Mouse (Mus musculus) liver, adult 2 months (tissue): ENCODE data around the gene Fndc7. TPM values are rescaled to one million over a fixed set of nuclear protein-coding genes. Genes with fewer than 3 reads are reported as not detected.

Experiments
- DNase-seq: peaks from one replicate; pipeline ENCODE4 v3.0.0-alpha.2; 2011; ENCODE audit warnings: low read depth, low spot score; ENCODE audit errors: extremely low read depth
- H3K27ac ChIP-seq: fragments of 200-500 bp; replicated peaks from 2 replicates; pipeline ENCODE4 v1.5.1; 2012; ENCODE audit warnings: low read depth, mild to moderate bottlenecking, control low read depth, inconsistent platforms, low read length; ENCODE audit not compliant: insufficient read depth
- H3K27me3 ChIP-seq: fragments of 200-500 bp; 2 replicates; pipeline ENCODE4 v1.6.1; 2012; ENCODE audit warnings: mild to moderate bottlenecking, moderate library complexity, low read length, inconsistent platforms; ENCODE audit not compliant: control insufficient read depth, insufficient read depth
- H3K36me3 ChIP-seq: fragments of 200-500 bp; 2 replicates; pipeline ENCODE4 v1.6.1; 2012; ENCODE audit warnings: low read length, inconsistent platforms; ENCODE audit not compliant: control insufficient read depth, insufficient read depth
- H3K4me1 ChIP-seq: fragments of 200-500 bp; 2 replicates; pipeline ENCODE4 v1.6.1; 2011; ENCODE audit warnings: low read length; ENCODE audit not compliant: control insufficient read depth, insufficient read depth
- H3K4me3 ChIP-seq: fragments of 200-500 bp; 2 replicates; pipeline ENCODE4 v1.5.1; 2011; ENCODE audit warnings: low read depth, mild to moderate bottlenecking, control low read depth, low read length, moderate library complexity; ENCODE audit not compliant: insufficient read depth
- H3K79me2 ChIP-seq: fragments of 200-500 bp; 2 replicates; pipeline ENCODE4 v1.6.1; 2012; ENCODE audit warnings: inconsistent platforms, mild to moderate bottlenecking, low read length, moderate library complexity; ENCODE audit not compliant: control insufficient read depth, insufficient read depth
- H3K9ac ChIP-seq: fragments of 200-500 bp; 2 replicates; pipeline ENCODE4 v1.6.1; 2012; ENCODE audit warnings: low read depth, mild to moderate bottlenecking, control low read depth, inconsistent platforms, low read length
- CTCF ChIP-seq: fragments of 200-500 bp; IDR thresholded peaks from 2 replicates; pipeline ENCODE4 v1.5.1; 2011; ENCODE audit warnings: low read depth, low read length, control low read depth
- POLR2A ChIP-seq: fragments of 200-500 bp; IDR thresholded peaks from 2 replicates; pipeline ENCODE4 v1.6.1; 2011; ENCODE audit warnings: low read length, control low read depth; ENCODE audit not compliant: insufficient read depth; ENCODE audit errors: extremely low read depth
- WGBS: fragments of 180-500 bp; shearing (Covaris S2); methylation state at CpG from one replicate; pipeline ENCODE4 v1.1.7; 2018; 5-methylcytosine and 5-hydroxymethylcytosine counted together
- polyA plus RNA-seq: library from polyadenylated mRNA; depleted of rRNA; stranded (reverse); fragments of >200 nt; gene quantifications from 2 replicates; pipeline ENCODE4 v1.2.3, GENCODE M21; 2012; rRNA removed
- total RNA-seq: library from RNA; depleted of rRNA; stranded (reverse); fragments of >200 nt; gene quantifications from 2 replicates; pipeline ENCODE4 v1.2.3, GENCODE M21; 2014; rRNA removed

The Fndc7 gene
- total RNA-seq: 0.09 and 0.13 TPM in 2 replicates
- 0.02 and 0.09 TPM in 2 replicates for polyA plus RNA-seq

DNA sequence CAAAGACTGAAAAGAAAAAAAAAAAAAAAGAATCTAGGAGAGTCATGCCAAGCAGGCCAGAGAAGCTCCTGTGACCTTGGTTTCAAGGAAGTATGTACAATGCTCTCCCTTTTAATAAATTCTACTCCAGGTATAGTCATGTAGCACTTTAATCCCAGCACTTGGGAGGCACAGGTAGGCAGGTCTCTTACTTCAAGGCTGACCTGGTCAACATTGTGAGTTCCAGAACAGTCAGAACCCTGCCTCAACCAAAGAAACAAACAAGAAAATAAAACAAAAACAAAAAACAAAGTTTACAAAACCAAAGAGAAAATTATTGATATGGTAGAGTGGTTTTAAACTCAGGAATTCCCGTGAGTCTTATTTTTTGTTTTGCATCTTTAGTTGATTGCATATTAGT, at the start of gene Fndc7:
Fndc7 (minus strand) TSS at position 101 of the 400 bp plus-strand sequence.
- no peaks in the 10 kb centered on the region for H3K27me3 ChIP-seq
- no peak within 1 kb of the TSS for H3K27ac ChIP-seq
- no peak for DNase-seq
- 93% methylated on average over 1 of the region's 1 CpGs for WGBS
- no peaks in the 10 kb centered on the region for H3K79me2 ChIP-seq
- no peaks in the 10 kb centered on the region for H3K36me3 ChIP-seq
- H3K9ac ChIP-seq: no peak within 1 kb of the TSS
- H3K4me1 ChIP-seq: peaks cover 5% of the 10 kb centered on the region
- no peak within 1 kb of the TSS for H3K4me3 ChIP-seq
- no peak for TF ChIP-seq CTCF
- no peak for TF ChIP-seq POLR2A

DNA sequence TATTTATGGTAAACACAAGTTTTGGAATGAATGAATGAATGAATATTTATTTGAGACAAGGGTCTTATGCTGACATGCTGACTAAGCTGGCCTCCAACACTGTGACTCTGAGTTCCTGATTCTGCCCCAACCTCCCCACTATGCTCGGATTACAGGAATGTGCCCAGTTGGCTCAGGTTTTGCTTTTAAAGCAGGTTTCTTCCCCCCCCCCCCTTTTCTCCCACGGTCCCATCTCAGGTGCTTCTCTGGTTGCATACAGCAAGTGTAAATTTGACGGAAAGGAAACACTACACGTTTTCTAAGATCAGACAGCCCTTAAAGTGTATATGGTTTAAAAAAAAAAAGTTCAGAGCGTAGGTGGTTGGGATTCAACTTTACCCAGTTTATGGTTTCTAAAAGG, 49.8 kb upstream of the Fndc7 start, which contains the start of gene Henmt1:
Henmt1 (plus strand) TSS at position 301 of the 400 bp plus-strand sequence.
- Histone ChIP-seq H3K36me3 (no peaks in the 10 kb centered on the region), H3K79me2 (no peaks in the 10 kb centered on the region), H3K9ac (no peak within 1 kb of the TSS), H3K4me3 (no peak within 1 kb of the TSS; the same call in 1 of the 2 replicates), H3K27me3 (peaks cover 5% of the 10 kb centered on the region), H3K4me1 (no peaks in the 10 kb centered on the region), H3K27ac (no peak within 1 kb of the TSS)
- no peak for DNase-seq
- TF ChIP-seq CTCF (no peak), POLR2A (no peak)
- 83% methylated on average over 5 of the region's 5 CpGs for WGBS

- no peaks in the 10 kb centered on the region for H3K79me2 ChIP-seq
- H3K27me3 ChIP-seq: peaks cover 5% of the 10 kb centered on the region
- no peak overlapping the region for H3K4me3 ChIP-seq
- H3K36me3 ChIP-seq: no peaks in the 10 kb centered on the region
- no peak overlapping the region for H3K27ac ChIP-seq
- no peak overlapping the region for H3K9ac ChIP-seq
- no peaks in the 10 kb centered on the region for H3K4me1 ChIP-seq
- no peak for TF ChIP-seq POLR2A
- TF ChIP-seq CTCF: no peak
- no peak for DNase-seq
- 92% methylated on average over 5 of the region's 5 CpGs for WGBS
Measured at GRCm38 (mm10) chr3:108938691-108939090, 48.9 kb upstream of the Fndc7 start.

DNA sequence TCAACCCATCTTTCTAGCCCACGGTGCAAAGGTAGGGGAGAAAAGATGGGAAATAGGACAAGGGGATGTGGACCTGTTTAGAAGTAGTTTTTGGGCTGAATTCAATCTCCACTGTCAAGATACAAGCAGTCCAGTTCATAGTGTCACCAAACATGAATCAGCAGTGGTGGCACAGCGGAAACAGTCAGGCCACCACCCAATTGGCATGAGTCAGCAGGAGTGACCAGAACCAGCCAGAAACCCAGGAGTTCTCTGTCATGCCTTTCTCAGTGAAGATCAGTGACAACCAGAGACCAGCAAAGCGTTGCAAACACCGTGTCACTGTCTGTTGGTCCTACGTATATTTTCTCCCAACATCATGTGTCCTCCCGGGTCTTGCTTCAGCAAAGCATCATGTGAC, 43.7 kb upstream of the Fndc7 start:
- Histone ChIP-seq H3K4me3 (no peak overlapping the region), H3K36me3 (no peaks in the 10 kb centered on the region), H3K27ac (no peak overlapping the region), H3K9ac (no peak overlapping the region), H3K4me1 (no peaks in the 10 kb centered on the region), H3K79me2 (no peaks in the 10 kb centered on the region), H3K27me3 (no peaks in the 10 kb centered on the region)
- DNase-seq: no peak
- 94% methylated on average over 6 of the region's 6 CpGs for WGBS
- TF ChIP-seq CTCF (no peak), POLR2A (no peak)

DNA sequence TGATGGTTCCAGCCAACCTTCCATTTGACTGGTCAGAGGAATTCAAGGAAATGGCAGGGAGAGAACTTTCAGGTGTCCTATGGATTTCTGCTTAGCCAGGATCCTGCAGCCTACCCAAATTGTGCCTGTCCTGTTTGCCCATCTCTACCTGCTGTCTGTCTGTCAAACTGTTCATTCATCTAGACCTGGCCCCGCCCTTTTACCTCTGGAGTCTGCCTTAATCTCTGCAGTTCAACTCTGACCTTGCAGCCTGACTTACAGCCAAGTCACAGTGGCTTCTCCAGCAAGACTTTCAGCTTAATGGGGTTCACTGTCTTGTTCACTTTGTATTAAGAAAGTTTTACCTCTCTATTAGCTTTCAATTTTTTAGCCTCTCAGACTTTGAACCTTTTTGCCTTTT, 36.5 kb upstream of the Fndc7 start:
- Histone ChIP-seq H3K9ac (no peak overlapping the region), H3K4me3 (no peak overlapping the region), H3K79me2 (no peaks in the 10 kb centered on the region), H3K27me3 (no peaks in the 10 kb centered on the region), H3K36me3 (no peaks in the 10 kb centered on the region), H3K27ac (no peak overlapping the region), H3K4me1 (no peaks in the 10 kb centered on the region)
- TF ChIP-seq CTCF: no peak
- TF ChIP-seq POLR2A: no peak
- WGBS: 88% methylated on average over 1 of the region's 1 CpGs
- DNase-seq: no peak

GRCm38 (mm10) chr3:108925677-108926076, 35.9 kb upstream of the Fndc7 start:
- WGBS: 81% methylated on average over 4 of the region's 4 CpGs
- no peak for DNase-seq
- H3K79me2 ChIP-seq: no peaks in the 10 kb centered on the region
- H3K27me3 ChIP-seq: no peaks in the 10 kb centered on the region
- no peak overlapping the region for H3K27ac ChIP-seq
- H3K4me3 ChIP-seq: no peak overlapping the region
- H3K36me3 ChIP-seq: no peaks in the 10 kb centered on the region
- no peak overlapping the region for H3K9ac ChIP-seq
- no peak for TF ChIP-seq POLR2A
- TF ChIP-seq CTCF: no peak
- no peaks in the 10 kb centered on the region for H3K4me1 ChIP-seq
